Mouse (Mus musculus) E14TG2a.4 (cell line): Measurements from ENCODE around the gene Nlrx1.
A peak's percentile ranks its signal among the peaks of the same experiment; 100 is the strongest.

Source experiments
- H3K27me3 ChIP-seq: 2 replicates; pipeline ENCODE4 v1.6.1; 2014; ENCODE audit warnings: low read length, control low read depth; ENCODE audit not compliant: insufficient read depth
- H3K36me3 ChIP-seq: 2 replicates; pipeline ENCODE4 v1.6.1; 2014; ENCODE audit warnings: low read length, control low read depth; ENCODE audit not compliant: insufficient read depth
- H3K4me1 ChIP-seq: replicated peaks from 2 replicates; pipeline ENCODE4 v1.6.1; 2014; ENCODE audit warnings: low read depth, low read length, control low read depth
- H3K4me3 ChIP-seq: replicated peaks from 2 replicates; pipeline ENCODE4 v1.5.1; 2014; ENCODE audit warnings: mild to moderate bottlenecking, low read length
- H3K9me3 ChIP-seq: 2 replicates; pipeline ENCODE4 v1.6.1; 2014; ENCODE audit warnings: low read length, control low read depth
- CTCF ChIP-seq: conservative IDR thresholded peaks from 2 replicates; pipeline ENCODE4 v1.5.1; 2014; ENCODE audit warnings: low read length
- NANOG ChIP-seq: IDR thresholded peaks from 2 replicates; pipeline ENCODE4 v1.6.1; 2014; ENCODE audit warnings: borderline replicate concordance, low read length, mixed read lengths
- POU5F1 ChIP-seq: IDR thresholded peaks from 2 replicates; pipeline ENCODE4 v1.6.1; 2014; ENCODE audit warnings: low read length, borderline replicate concordance

The Nlrx1 gene

DNA sequence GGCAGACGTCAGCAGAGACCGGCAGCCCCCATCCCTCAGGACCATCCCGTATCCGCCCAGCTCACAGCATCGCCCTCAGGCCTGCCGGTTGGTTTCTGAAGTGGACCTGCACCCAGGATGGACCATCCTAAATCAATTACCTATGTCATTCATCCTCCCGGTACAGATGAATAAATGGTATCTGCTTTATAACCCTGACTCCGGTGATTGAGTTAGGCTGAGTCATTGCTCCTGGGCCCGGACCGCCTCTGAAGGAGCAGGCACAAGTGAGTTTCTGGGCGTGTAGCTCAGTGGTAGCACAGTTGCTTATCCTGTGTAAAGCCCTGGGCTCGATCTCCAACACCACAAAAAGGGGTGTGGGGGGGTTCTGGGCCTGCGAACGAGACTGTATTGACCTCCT lies 7.0 kb downstream of the Nlrx1 start:
- no peaks in the 10 kb centered on the region for H3K9me3 ChIP-seq
- H3K4me1 ChIP-seq, result peaks cover 46% of the 10 kb centered on the region
- H3K4me3 ChIP-seq, result no peak overlapping the region
- TF ChIP-seq CTCF, result no peak
- no peak for TF ChIP-seq NANOG
- TF ChIP-seq POU5F1, result no peak
- H3K36me3 ChIP-seq, result no peaks in the 10 kb centered on the region
- 0 out of 2 replicates have a peak, but pooled peaks cover 12% of the 10 kb centered on the region for H3K27me3 ChIP-seq

DNA sequence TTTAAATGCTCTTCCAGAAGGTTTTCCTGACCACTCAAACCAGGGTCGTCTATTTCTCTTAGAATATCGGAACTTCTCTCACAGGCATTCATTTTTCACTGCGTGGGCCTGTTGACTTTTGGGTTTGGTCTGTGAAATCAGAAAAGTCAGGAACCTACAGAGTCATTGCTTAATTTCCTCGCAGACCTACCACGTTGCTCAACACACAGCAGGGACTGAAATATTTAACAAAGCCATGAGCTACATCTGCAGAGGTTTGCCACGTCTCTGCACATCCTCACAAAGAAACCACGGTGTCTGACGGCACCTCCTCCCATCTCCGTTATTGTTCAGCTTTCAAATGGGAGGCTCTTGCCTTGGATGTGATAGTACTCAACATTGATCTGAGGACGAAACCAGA lies 9.4 kb downstream of the Nlrx1 start:
- no peaks in the 10 kb centered on the region for H3K9me3 ChIP-seq

DNA sequence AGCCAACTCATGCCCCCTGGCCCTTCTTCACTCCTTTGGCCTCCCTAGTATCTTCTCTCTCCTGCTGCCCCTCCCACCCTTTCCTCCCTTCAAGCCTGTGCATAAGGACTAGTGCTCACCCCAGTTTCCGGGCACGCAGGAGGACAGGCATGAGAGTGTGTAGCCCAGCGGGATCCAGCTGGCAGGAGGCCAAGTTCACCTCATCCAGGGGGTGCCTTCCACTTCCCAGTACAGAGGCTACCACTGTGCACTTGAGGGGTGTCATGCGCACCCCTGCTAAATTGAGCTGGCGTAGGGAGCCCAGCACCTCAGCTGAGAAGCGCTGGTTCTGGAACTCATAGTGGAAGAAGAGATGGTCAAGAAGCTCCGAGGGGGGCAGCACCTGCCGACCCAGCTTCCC lies 12.2 kb downstream of the Nlrx1 start:
- H3K27me3 ChIP-seq, result peaks cover 23% of the 10 kb centered on the region
- 0 out of 2 replicates have a peak overlapping the region, but pooled peaks have one; percentile 17 for H3K4me3 ChIP-seq
- H3K9me3 ChIP-seq, result no peaks in the 10 kb centered on the region
- no peaks in the 10 kb centered on the region for H3K36me3 ChIP-seq
- no peak for TF ChIP-seq POU5F1
- no peak for TF ChIP-seq NANOG
- no peak for TF ChIP-seq CTCF
- peaks cover 36% of the 10 kb centered on the region for H3K4me1 ChIP-seq

More for the DNA sequence above, 9.4 kb downstream of the Nlrx1 start:
- H3K4me3 ChIP-seq, result no peak overlapping the region
- H3K36me3 ChIP-seq, result no peaks in the 10 kb centered on the region
- 0 out of 2 replicates have a peak, but pooled peaks cover 7% of the 10 kb centered on the region for H3K27me3 ChIP-seq
- TF ChIP-seq POU5F1, result no peak
- TF ChIP-seq NANOG, result no peak
- no peak for TF ChIP-seq CTCF
- peaks cover 35% of the 10 kb centered on the region for H3K4me1 ChIP-seq

GRCm38 (mm10) chr9:44255136-44255521 lies 13.3 kb downstream of the Nlrx1 start:
- Histone ChIP-seq H3K4me3 (no peak overlapping the region), H3K27me3 (peaks cover 26% of the 10 kb centered on the region), H3K36me3 (no peaks in the 10 kb centered on the region), H3K4me1 (peaks cover 42% of the 10 kb centered on the region), H3K9me3 (no peaks in the 10 kb centered on the region)
- TF ChIP-seq NANOG (no peak), CTCF (no peak), POU5F1 (no peak)

- no peaks in the 10 kb centered on the region for H3K9me3 ChIP-seq
- H3K27me3 ChIP-seq, result peaks cover 31% of the 10 kb centered on the region
- H3K4me3 ChIP-seq, result no peak overlapping the region
- no peak for TF ChIP-seq POU5F1
- TF ChIP-seq NANOG, result no peak
- TF ChIP-seq CTCF, result no peak
- H3K4me1 ChIP-seq, result peaks cover 47% of the 10 kb centered on the region
- no peaks in the 10 kb centered on the region for H3K36me3 ChIP-seq
Measured at GRCm38 (mm10) chr9:44254508-44255135, 13.8 kb downstream of the Nlrx1 start.

DNA sequence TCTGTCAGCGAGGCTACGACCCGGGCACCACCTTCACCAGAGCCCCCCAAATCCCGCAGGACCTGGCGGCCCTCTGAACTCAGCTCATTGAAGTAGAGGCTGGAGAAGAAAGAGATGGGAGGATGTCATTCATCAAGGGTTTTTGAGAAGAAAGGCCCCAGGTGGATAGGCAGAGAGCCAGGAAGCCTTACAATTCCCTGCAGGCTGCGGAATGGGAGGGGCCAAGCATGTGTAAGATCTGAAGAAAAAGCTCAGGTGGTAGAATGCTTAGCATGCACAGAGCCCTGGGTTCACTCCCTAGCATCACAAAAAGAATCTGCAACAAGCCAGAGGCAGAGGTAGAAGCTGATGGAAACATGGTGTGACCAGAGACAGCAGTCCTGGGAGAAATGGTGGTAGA lies 15.0 kb downstream of the Nlrx1 start:
- Histone ChIP-seq H3K27me3 (peaks cover 42% of the 10 kb centered on the region), H3K36me3 (no peaks in the 10 kb centered on the region), H3K9me3 (no peaks in the 10 kb centered on the region), H3K4me1 (peaks cover 59% of the 10 kb centered on the region), H3K4me3 (peak overlapping the region; percentile 46)
- no peak for TF ChIP-seq NANOG
- TF ChIP-seq CTCF, result no peak
- TF ChIP-seq POU5F1, result no peak

DNA sequence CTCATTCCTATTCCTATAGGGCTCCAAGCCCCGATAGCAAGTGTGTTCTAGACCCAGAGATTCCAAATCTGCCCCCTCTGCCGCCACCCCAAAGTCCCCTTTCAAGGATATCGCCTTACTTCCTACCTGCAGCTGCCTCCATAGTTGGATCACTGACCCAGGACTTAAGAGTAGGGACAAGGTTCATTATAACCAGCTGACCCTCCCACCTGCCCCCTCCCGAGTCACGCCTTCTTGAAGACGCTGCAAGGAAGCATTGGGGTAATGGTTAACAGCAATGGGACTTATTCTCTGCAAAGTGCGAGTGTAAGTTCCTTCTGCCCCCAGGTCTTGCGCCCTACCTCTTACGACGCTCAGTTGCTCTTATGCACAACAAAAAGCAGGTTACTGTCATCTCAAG lies 17.1 kb downstream of the Nlrx1 start, which contains the start of gene Pdzd3:
Pdzd3 (minus strand) TSS at position 158 of the 400 bp plus-strand sequence.
- TF ChIP-seq NANOG (no peak), POU5F1 (no peak), CTCF (no peak)
- Histone ChIP-seq H3K9me3 (no peaks in the 10 kb centered on the region), H3K36me3 (no peaks in the 10 kb centered on the region), H3K4me3 (peak within 1 kb of the TSS; percentile 55; the same call in 1 of the 2 replicates), H3K27me3 (peaks cover 54% of the 10 kb centered on the region), H3K4me1 (peaks cover 61% of the 10 kb centered on the region)

DNA sequence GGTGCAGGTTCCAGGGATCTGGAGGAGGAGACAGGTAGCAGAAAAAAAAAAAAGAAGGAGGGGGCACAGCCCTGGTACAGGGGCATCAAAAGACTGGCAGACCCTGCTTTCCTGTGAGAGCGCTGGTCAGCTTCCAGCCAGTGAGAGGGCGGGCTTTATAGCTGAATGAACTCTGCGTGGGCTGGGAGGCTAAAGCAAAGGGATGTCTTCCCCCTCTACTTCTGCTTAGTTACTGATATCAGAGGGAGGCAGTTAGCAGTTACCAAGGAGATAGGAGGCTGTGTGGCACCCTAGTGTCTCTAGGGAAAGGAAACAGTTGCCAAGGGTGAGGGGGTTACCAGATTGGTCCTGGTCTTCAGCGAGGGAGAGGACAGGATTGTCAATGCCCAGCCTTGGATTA lies 18.0 kb downstream of the Nlrx1 start:
- Histone ChIP-seq H3K4me3 (peak overlapping the region; percentile 55; the same call in 1 of the 2 replicates), H3K4me1 (peaks cover 58% of the 10 kb centered on the region)
- TF ChIP-seq NANOG (no peak), CTCF (no peak), POU5F1 (no peak)

More for the DNA sequence above, 18.0 kb downstream of the Nlrx1 start:
- Histone ChIP-seq H3K9me3 (no peaks in the 10 kb centered on the region), H3K36me3 (no peaks in the 10 kb centered on the region), H3K27me3 (peaks cover 54% of the 10 kb centered on the region)
